Mouse (Mus musculus): Measurements from ENCODE around the gene Mettl27. TPM values are rescaled to one million over a fixed set of nuclear protein-coding genes. Genes with fewer than 3 reads are reported as not detected.

Mettl27 gene
- total and polyA plus RNA-seq, 2 experiments from 2014 or later: 5.0 to 7.2 TPM

DNA sequence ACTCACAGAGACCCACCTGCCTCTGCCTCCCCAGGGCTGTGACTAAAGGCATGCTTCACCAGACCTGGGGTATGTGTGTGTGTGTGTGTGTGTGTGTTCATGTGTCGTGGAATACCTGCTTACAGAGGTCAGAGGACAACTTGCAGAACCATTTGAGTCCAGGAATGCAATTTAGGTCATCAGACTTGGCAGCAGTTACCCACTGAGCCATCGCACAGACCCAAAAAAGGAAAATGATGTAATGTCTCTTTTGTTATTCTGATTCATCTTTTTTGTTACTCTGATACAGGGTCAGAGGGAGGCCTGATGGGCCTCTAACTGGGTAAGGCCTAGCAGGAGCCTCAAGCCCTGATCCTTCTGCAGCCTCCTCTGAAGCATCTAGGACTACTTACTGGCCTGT is 10.6 kb downstream of the Mettl27 start:
- ATAC-seq (ENCODE audit: low FRiP score): no peak
- TF ChIP-seq CTCF (IDR thresholded peaks at IDR 0.05): no peak
- Histone ChIP-seq H3K27me3 (ENCODE audit: insufficient read depth, low read length) (peaks cover 17% of the 10 kb centered on the region; the same call in 1 of the 2 replicates), H3K27ac (ENCODE audit: low read depth, low read length) (no peak overlapping the region), H3K4me1 (ENCODE audit: insufficient read depth, low read length) (no peaks in the 10 kb centered on the region), H3K9me3 (ENCODE audit: low read length) (no peaks in the 10 kb centered on the region), H3K9ac (replicated peaks; ENCODE audit: low read length, poor library complexity, severe bottlenecking) (no peak overlapping the region), H3K4me2 (ENCODE audit: low read depth, low read length, poor library complexity, severe bottlenecking) (no peak overlapping the region), H3K36me3 (ENCODE audit: insufficient read depth, low read length) (no peaks in the 10 kb centered on the region), H3K4me3 (ENCODE audit: low read depth, low read length) (no peak overlapping the region)
- 75% methylated on average over 2 of the region's 2 CpGs for WGBS
- DNase-seq (ENCODE audit: low spot score): no peak

DNA sequence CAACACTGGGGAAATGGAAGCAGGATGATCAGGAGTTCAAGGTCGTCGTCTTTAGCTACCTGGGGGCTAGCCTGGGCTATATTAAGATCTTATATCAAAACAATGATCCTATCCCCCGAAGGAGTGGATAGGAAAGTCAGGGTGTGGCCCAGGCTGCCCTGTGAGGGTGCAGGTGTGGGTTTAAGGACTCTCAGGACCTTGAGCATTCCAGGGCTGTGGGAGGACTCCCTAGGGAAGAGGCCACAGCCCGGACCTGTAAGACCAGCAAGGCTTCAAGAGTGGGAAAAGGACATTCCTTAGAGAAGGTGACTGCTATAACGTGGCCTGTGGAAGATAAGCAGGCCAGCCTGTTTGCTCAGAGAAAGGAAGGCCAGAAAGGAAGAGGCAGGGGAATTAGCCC is 12.0 kb downstream of the Mettl27 start:
- peaks cover 17% of the 10 kb centered on the region; the same call in 1 of the 2 replicates for H3K27me3 ChIP-seq (ENCODE audit: insufficient read depth, low read length)
- H3K4me1 ChIP-seq (ENCODE audit: insufficient read depth, low read length): no peaks in the 10 kb centered on the region
- DNase-seq (ENCODE audit: low spot score) (no peak), ATAC-seq (ENCODE audit: low FRiP score) (no peak)
- no peaks in the 10 kb centered on the region for H3K9me3 ChIP-seq (ENCODE audit: low read length)
- no peak for TF ChIP-seq CTCF (IDR thresholded peaks at IDR 0.05)
- no peak overlapping the region for H3K27ac ChIP-seq (ENCODE audit: low read depth, low read length)
- H3K4me2 ChIP-seq (ENCODE audit: low read depth, low read length, poor library complexity, severe bottlenecking): no peak overlapping the region
- H3K36me3 ChIP-seq (ENCODE audit: insufficient read depth, low read length): no peaks in the 10 kb centered on the region
- H3K4me3 ChIP-seq (ENCODE audit: low read depth, low read length): no peak overlapping the region
- H3K9ac ChIP-seq (replicated peaks; ENCODE audit: low read length, poor library complexity, severe bottlenecking): no peak overlapping the region
- WGBS: 81% methylated on average over 5 of the region's 5 CpGs

GRCm38 (mm10) chr5:134945266-134945959 is 13.2 kb downstream of the Mettl27 start:
- H3K4me1 ChIP-seq (ENCODE audit: insufficient read depth, low read length): no peaks in the 10 kb centered on the region
- TF ChIP-seq CTCF (IDR thresholded peaks at IDR 0.05): no peak
- H3K9me3 ChIP-seq (ENCODE audit: low read length): no peaks in the 10 kb centered on the region
- H3K27me3 ChIP-seq (ENCODE audit: insufficient read depth, low read length): peaks cover 17% of the 10 kb centered on the region; the same call in 1 of the 2 replicates
- DNase-seq (ENCODE audit: low spot score) (no peak), ATAC-seq (ENCODE audit: low FRiP score) (no peak)
- no peak overlapping the region for H3K27ac ChIP-seq (ENCODE audit: low read depth, low read length)
- WGBS: 58% methylated on average over 16 of the region's 19 CpGs
- H3K4me2 ChIP-seq (ENCODE audit: low read depth, low read length, poor library complexity, severe bottlenecking): no peak overlapping the region
- no peak overlapping the region for H3K9ac ChIP-seq (replicated peaks; ENCODE audit: low read length, poor library complexity, severe bottlenecking)
- H3K36me3 ChIP-seq (ENCODE audit: insufficient read depth, low read length): no peaks in the 10 kb centered on the region
- no peak overlapping the region for H3K4me3 ChIP-seq (ENCODE audit: low read depth, low read length)

GRCm38 (mm10) chr5:134946063-134946856 is 14.1 kb downstream of the Mettl27 start:
- TF ChIP-seq CTCF (IDR thresholded peaks at IDR 0.05): no peak
- Histone ChIP-seq H3K27ac (ENCODE audit: low read depth, low read length) (no peak overlapping the region), H3K36me3 (ENCODE audit: insufficient read depth, low read length) (no peaks in the 10 kb centered on the region), H3K4me3 (ENCODE audit: low read depth, low read length) (no peak overlapping the region), H3K27me3 (ENCODE audit: insufficient read depth, low read length) (peaks cover 17% of the 10 kb centered on the region; the same call in 1 of the 2 replicates), H3K4me1 (ENCODE audit: insufficient read depth, low read length) (no peaks in the 10 kb centered on the region), H3K4me2 (ENCODE audit: low read depth, low read length, poor library complexity, severe bottlenecking) (no peak overlapping the region), H3K9me3 (ENCODE audit: low read length) (no peaks in the 10 kb centered on the region), H3K9ac (replicated peaks; ENCODE audit: low read length, poor library complexity, severe bottlenecking) (no peak overlapping the region)
- no peak for DNase-seq (ENCODE audit: low spot score)
- ATAC-seq (ENCODE audit: low FRiP score): no peak
- 21% methylated on average over 43 of the region's 43 CpGs for WGBS

DNA sequence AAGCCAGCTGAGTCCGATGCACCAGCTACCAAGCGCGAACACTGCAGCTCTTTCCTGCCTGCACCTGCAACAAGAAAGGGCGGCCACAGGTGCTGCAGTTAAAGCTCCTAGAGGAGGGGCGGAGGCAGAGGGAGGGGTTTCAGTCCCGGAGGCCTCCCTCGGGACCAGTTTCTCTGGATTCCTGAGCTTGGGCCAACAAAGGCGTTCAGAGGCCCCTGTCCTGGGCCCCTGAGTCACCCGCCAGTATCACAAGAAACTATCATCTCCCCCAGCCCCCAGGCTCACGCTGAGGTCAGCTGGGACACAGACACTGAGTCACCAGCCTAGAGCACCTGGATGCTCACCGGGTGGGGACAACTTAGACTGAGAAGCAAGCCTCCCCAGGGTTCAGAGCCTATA is 14.7 kb downstream of the Mettl27 start, which contains the start of gene Cldn4:
TSS of gene Cldn4 (minus strand) at position 78 of the 399 bp plus-strand sequence.
- no peak for TF ChIP-seq CTCF (IDR thresholded peaks at IDR 0.05)
- peaks cover 17% of the 10 kb centered on the region; the same call in 1 of the 2 replicates for H3K27me3 ChIP-seq (ENCODE audit: insufficient read depth, low read length)
- no peaks in the 10 kb centered on the region for H3K36me3 ChIP-seq (ENCODE audit: insufficient read depth, low read length)
- H3K4me2 ChIP-seq (ENCODE audit: low read depth, low read length, poor library complexity, severe bottlenecking): no peak within 1 kb of the TSS
- H3K4me1 ChIP-seq (ENCODE audit: insufficient read depth, low read length): no peaks in the 10 kb centered on the region
- no peak within 1 kb of the TSS for H3K4me3 ChIP-seq (ENCODE audit: low read depth, low read length)
- 12% methylated on average over 11 of the region's 11 CpGs for WGBS
- no peak for ATAC-seq (ENCODE audit: low FRiP score)
- H3K9me3 ChIP-seq (ENCODE audit: low read length): no peaks in the 10 kb centered on the region
- H3K27ac ChIP-seq (ENCODE audit: low read depth, low read length): no peak within 1 kb of the TSS
- no peak for DNase-seq (ENCODE audit: low spot score)
- H3K9ac ChIP-seq (replicated peaks; ENCODE audit: low read length, poor library complexity, severe bottlenecking): no peak within 1 kb of the TSS

Data from midbrain, postnatal 0 days (tissue).